Mouse (Mus musculus) liver, embryonic 14.5 days (tissue): ENCODE measurements at regions not wholly inside any gene's neighbourhood (a gene's known extent, or its start where the extent isn't known, plus 50 kb on each side); places are given as distances from the start of the nearest gene placed in this dataset.

Experiments used
- CTCF ChIP-seq: IDR thresholded peaks from 2 replicates; pipeline ENCODE4 v1.5.1; 2016; ENCODE audit warnings: antibody characterized with exemption, low read depth, control low read depth
- EP300 ChIP-seq: IDR thresholded peaks from 2 replicates; pipeline ENCODE4 v1.6.1; 2016; ENCODE audit warnings: antibody characterized with exemption, low read depth

- TF ChIP-seq CTCF (no peak), EP300 (no peak)
These were observed 551.0 kb upstream of the Hsf2 start for GRCm38 (mm10) chr10:56935174-56935573.
